Mouse (Mus musculus): ENCODE results near the gene Fmo5. TPM values are rescaled to one million over a fixed set of nuclear protein-coding genes. Genes with fewer than 3 reads are reported as not detected.

The Fmo5 gene
- total RNA-seq, 2 experiments from 2014 or later: 2.0 to 2.7 TPM

DNA sequence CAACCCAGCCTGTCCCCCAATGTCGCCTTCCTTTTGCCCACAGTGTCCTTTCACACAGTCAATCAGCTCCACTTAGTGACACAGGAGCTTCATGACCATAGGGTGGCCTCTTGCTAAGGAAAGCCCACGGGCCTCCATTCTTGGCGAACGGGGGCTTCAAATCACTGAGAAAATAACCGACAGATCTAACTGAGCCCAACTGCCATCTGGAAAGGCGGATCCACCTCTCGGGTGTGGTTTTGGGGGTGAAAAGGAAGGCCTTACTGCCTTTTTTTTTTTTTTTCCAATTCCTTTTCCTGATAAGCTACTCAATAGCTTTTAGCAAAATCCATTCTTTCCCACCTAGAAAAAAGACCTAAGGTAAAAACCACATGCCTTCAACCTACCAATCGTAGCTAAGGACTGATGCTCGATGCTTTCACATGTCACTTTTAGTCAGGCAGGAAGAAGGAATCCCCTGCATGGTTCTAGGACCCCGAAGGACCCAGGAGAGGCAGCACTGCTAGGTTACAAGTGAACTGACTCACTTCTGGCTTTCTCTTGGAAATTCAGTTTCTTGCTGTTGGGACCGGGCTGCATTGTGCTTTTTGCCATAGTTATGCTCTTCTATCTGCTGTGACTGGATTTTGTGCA, 74.0 kb downstream of the Fmo5 start:
- no peak for DNase-seq (ENCODE audit: low spot score in 2 of 2)
- intact Hi-C loops (cut with DNase I): no loop called here

Small RNA genes lying within 50 kb of the gene (microRNA-seq; reads per million reads assigned to microRNA genes)
- 0 reads per million in 2 experiments for gene Mir7225

Other genes starting within 250 kb of the Fmo5 start
- gene Olfr1402, start 206.8 kb upstream of the Fmo5 start, total RNA-seq (2021): not detected
- 10 to 100 TPM; 10.1 to 11.2 TPM for gene Chd1l, start 18.6 kb upstream of the Fmo5 start, total RNA-seq (2021)
- 10 to 100 TPM; 29.8 to 31.8 TPM for gene Prkab2, start 29.4 kb downstream of the Fmo5 start, total RNA-seq (2021)
- gene Gm17651, start 45.9 kb downstream of the Fmo5 start, total RNA-seq (2021): not detected

Data from left cerebral cortex, postnatal 14 days (tissue).